Mouse (Mus musculus): ENCODE measurements at regions not wholly inside any gene's neighbourhood (a gene's known extent, or its start where the extent isn't known, plus 50 kb on each side); places are given as distances from the start of the nearest gene placed in this dataset.

DNA sequence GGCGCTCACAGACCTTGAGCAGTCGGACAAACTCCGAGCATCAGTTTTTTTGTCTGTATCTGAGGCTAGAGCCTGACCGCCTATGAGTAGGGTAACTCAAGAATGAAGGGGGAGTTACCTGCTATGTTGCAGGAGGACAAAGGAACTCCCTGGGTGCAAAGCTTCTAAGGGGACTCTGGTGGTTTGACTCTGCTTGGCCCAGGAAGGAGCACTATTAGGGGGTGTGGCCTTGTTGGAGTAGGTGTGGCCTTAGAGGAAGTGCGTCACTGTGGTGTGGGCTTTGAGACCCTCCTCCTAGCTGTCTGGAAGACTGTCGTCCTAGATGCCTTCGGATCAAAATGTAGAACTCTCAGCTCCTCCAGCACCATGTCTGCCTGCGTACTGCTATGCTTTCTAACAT lies 83.9 kb upstream of the Sertad2 start:
- TF ChIP-seq POLR2A (IDR thresholded peaks at IDR 0.05; ENCODE audit: insufficient read depth, low read depth, low read length) (no peak), CTCF (IDR thresholded peaks at IDR 0.05; ENCODE audit: insufficient read depth, low read depth, low read length) (no peak)
